Mouse (Mus musculus) lung, adult 2 months (tissue): ENCODE data around the gene Gtf2ird1. TPM values are rescaled to one million over a fixed set of nuclear protein-coding genes. Genes with fewer than 3 reads are reported as not detected.

Source experiments
- DNase-seq: peaks from one replicate; pipeline ENCODE4 v3.0.0; 2022
- H3K4me1 ChIP-seq: fragments of 200-500 bp; 2 replicates; pipeline ENCODE4 v1.6.1; 2011; ENCODE audit warnings: low read length; ENCODE audit not compliant: control insufficient read depth, insufficient read depth
- H3K4me3 ChIP-seq: fragments of 200-500 bp; replicated peaks from 2 replicates; pipeline ENCODE3; 2011; ENCODE audit warnings: low read depth, mild to moderate bottlenecking, control low read depth, low read length; ENCODE audit errors: extremely low read depth
- CTCF ChIP-seq: fragments of 200-500 bp; IDR thresholded peaks from 2 replicates; pipeline ENCODE4 v1.5.1; 2011; ENCODE audit warnings: mild to moderate bottlenecking, low read length, control low read depth; ENCODE audit not compliant: insufficient read depth
- POLR2A ChIP-seq: fragments of 200-500 bp; IDR thresholded peaks from 2 replicates; pipeline ENCODE4 v1.6.1; 2011; ENCODE audit warnings: low read depth, mild to moderate bottlenecking, control low read depth, low read length, borderline replicate concordance; ENCODE audit errors: extremely low read depth
- WGBS: fragments of 180-500 bp; shearing (Covaris S2); methylation state at CpG from one replicate; pipeline ENCODE4 v1.1.7; 2018; 5-methylcytosine and 5-hydroxymethylcytosine counted together
- polyA plus RNA-seq: library from polyadenylated mRNA; depleted of rRNA; stranded (reverse); fragments of >200 nt; gene quantifications from 2 replicates; pipeline ENCODE4 v1.2.3, GENCODE M21; 2012; rRNA removed

The Gtf2ird1 gene
- 16.8 and 23.4 TPM in 2 replicates for polyA plus RNA-seq

GRCm38 (mm10) chr5:134456503-134456962, at the start of gene Gtf2ird1:
Gtf2ird1 (minus strand) TSS chr5:134456716.
- TF ChIP-seq POLR2A, result no peak
- TF ChIP-seq CTCF, result no peak
- peak; percentile 61 for DNase-seq
- H3K4me1 ChIP-seq, result peaks cover 10% of the 10 kb centered on the region; the same call in 1 of the 2 replicates
- under 1% methylated on average over 44 of the region's 44 CpGs for WGBS
- H3K4me3 ChIP-seq, result peak within 1 kb of the TSS; percentile 77

- no peak overlapping the region for H3K4me3 ChIP-seq
These were observed 49.3 kb upstream of the Gtf2ird1 start for GRCm38 (mm10) chr5:134505810-134506292.

GRCm38 (mm10) chr5:134502591-134502990, 46.1 kb upstream of the Gtf2ird1 start:
- WGBS, result 95% methylated on average over 18 of the region's 18 CpGs
- Histone ChIP-seq H3K4me3 (no peak overlapping the region), H3K4me1 (peaks cover 2% of the 10 kb centered on the region; the same call in 1 of the 2 replicates)
- DNase-seq, result no peak
- TF ChIP-seq POLR2A (no peak), CTCF (no peak)

More at GRCm38 (mm10) chr5:134505810-134506292, 49.3 kb upstream of the Gtf2ird1 start:
- TF ChIP-seq CTCF (no peak), POLR2A (no peak)
- no peak for DNase-seq
- peaks cover 2% of the 10 kb centered on the region; the same call in 1 of the 2 replicates for H3K4me1 ChIP-seq
- WGBS, result 78% methylated on average over 9 of the region's 9 CpGs

- H3K4me1 ChIP-seq, result no peaks in the 10 kb centered on the region
- 83% methylated on average over 9 of the region's 9 CpGs for WGBS
- TF ChIP-seq CTCF, result 0 out of 2 replicates have a peak, but pooled peaks have one; percentile 11
- TF ChIP-seq POLR2A, result no peak
- DNase-seq, result no peak
- H3K4me3 ChIP-seq, result no peak overlapping the region
These were observed 44.9 kb upstream of the Gtf2ird1 start for GRCm38 (mm10) chr5:134501453-134501852.

- no peaks in the 10 kb centered on the region for H3K4me1 ChIP-seq
- no peak for DNase-seq
- WGBS, result 78% methylated on average over 3 of the region's 3 CpGs
- no peak overlapping the region for H3K4me3 ChIP-seq
- no peak for TF ChIP-seq CTCF
- no peak for TF ChIP-seq POLR2A
These were observed 44.2 kb upstream of the Gtf2ird1 start for GRCm38 (mm10) chr5:134500681-134501080.

GRCm38 (mm10) chr5:134500062-134500461, 43.5 kb upstream of the Gtf2ird1 start:
- peak; percentile 51 for DNase-seq

GRCm38 (mm10) chr5:134497026-134497425, 40.5 kb upstream of the Gtf2ird1 start:
- H3K4me1 ChIP-seq, result peaks cover 4% of the 10 kb centered on the region
- 93% methylated on average over 5 of the region's 5 CpGs for whole genome bisulfite sequencing
- DNase-seq, result no peak
- TF ChIP-seq CTCF (no peak), POLR2A (no peak)
- H3K4me3 ChIP-seq, result no peak overlapping the region

More at GRCm38 (mm10) chr5:134500062-134500461, 43.5 kb upstream of the Gtf2ird1 start:
- WGBS, result 73% methylated on average over 4 of the region's 4 CpGs
- no peak overlapping the region for H3K4me3 ChIP-seq
- no peaks in the 10 kb centered on the region for H3K4me1 ChIP-seq
- peak; percentile 62 for TF ChIP-seq CTCF
- TF ChIP-seq POLR2A, result no peak

- H3K4me3 ChIP-seq, result no peak overlapping the region
- peaks cover 7% of the 10 kb centered on the region for H3K4me1 ChIP-seq
- TF ChIP-seq POLR2A (no peak), CTCF (no peak)
- no peak for DNase-seq
- WGBS, result 61% methylated on average over 4 of the region's 4 CpGs
These were observed 39.3 kb upstream of the Gtf2ird1 start for GRCm38 (mm10) chr5:134495796-134496195.

GRCm38 (mm10) chr5:134494142-134494541, 37.6 kb upstream of the Gtf2ird1 start:
- peak; percentile 84 for DNase-seq
- TF ChIP-seq CTCF, result peak; percentile 94
- TF ChIP-seq POLR2A, result no peak

GRCm38 (mm10) chr5:134492956-134493355, 36.4 kb upstream of the Gtf2ird1 start:
- Histone ChIP-seq H3K4me3 (no peak overlapping the region), H3K4me1 (peaks cover 9% of the 10 kb centered on the region)
- WGBS, result 98% methylated on average over 4 of the region's 4 CpGs
- DNase-seq, result no peak
- TF ChIP-seq CTCF (no peak), POLR2A (no peak)

More at GRCm38 (mm10) chr5:134494142-134494541, 37.6 kb upstream of the Gtf2ird1 start:
- 51% methylated on average over 11 of the region's 11 CpGs for WGBS
- H3K4me1 ChIP-seq, result peaks cover 9% of the 10 kb centered on the region
- no peak overlapping the region for H3K4me3 ChIP-seq
